Mouse (Mus musculus) heart, embryonic 14.5 days (tissue): Measurements from ENCODE around the gene Rap1a. TPM values are rescaled to one million over a fixed set of nuclear protein-coding genes. Genes with fewer than 3 reads are reported as not detected.

ENCODE experiments used
- ATAC-seq: fragments of 200-750 bp; cut with Nextera tagmentation; 2 replicates; pipeline ENCODE4 v1.8.0; 2017; ENCODE audit warnings: low read depth, moderate TSS enrichment; ENCODE audit not compliant: insufficient number of reproducible peaks, insufficient read depth, low FRiP score
- H3K27ac ChIP-seq, 2 experiments: fragments of 200-500 bp in 1 of 2; fragments of 300-500 bp in 1 of 2; sonication (generic) in 1 of 2; replicated peaks in 1 of 2; 2 replicates each; pipeline ENCODE4 v1.5.1; 2012 to 2014; ENCODE audit warnings: low read depth in 2 of 2, low read length in 2 of 2, control low read depth in 1 of 2, mild to moderate bottlenecking in 1 of 2, mixed read lengths in 1 of 2; ENCODE audit not compliant: control insufficient read depth in 1 of 2, insufficient read depth in 1 of 2
- H3K27me3 ChIP-seq: fragments of 300-500 bp; sonication (generic); 2 replicates; pipeline ENCODE4 v1.6.1; 2014; ENCODE audit warnings: mild to moderate bottlenecking, low read length, control low read depth; ENCODE audit not compliant: control insufficient read depth, insufficient read depth
- H3K36me3 ChIP-seq: fragments of 300-500 bp; sonication (generic); 2 replicates; pipeline ENCODE4 v1.6.1; 2014; ENCODE audit warnings: mild to moderate bottlenecking, control low read depth, low read length, mixed read lengths; ENCODE audit not compliant: control insufficient read depth, insufficient read depth
- H3K4me1 ChIP-seq, 2 experiments: fragments of 200-500 bp in 1 of 2; fragments of 300-500 bp in 1 of 2; sonication (generic) in 1 of 2; 2 replicates each; pipeline ENCODE4 v1.6.1; 2012 to 2014; ENCODE audit warnings: low read length in 2 of 2, control low read depth in 1 of 2, mixed read lengths in 1 of 2; ENCODE audit not compliant: control insufficient read depth in 2 of 2, insufficient read depth in 2 of 2
- H3K4me2 ChIP-seq: fragments of 300-500 bp; sonication (generic); 2 replicates; pipeline ENCODE4 v1.6.1; 2014; ENCODE audit warnings: mild to moderate bottlenecking, low read length
- H3K4me3 ChIP-seq, 2 experiments: fragments of 200-500 bp in 1 of 2; fragments of 300-500 bp in 1 of 2; sonication (generic) in 1 of 2; 2 replicates each; pipeline ENCODE4 v1.5.1; 2012 to 2014; ENCODE audit warnings: low read length in 2 of 2, mild to moderate bottlenecking in 2 of 2, control low read depth in 1 of 2, low read depth in 1 of 2, moderate library complexity in 1 of 2; ENCODE audit not compliant: control insufficient read depth in 1 of 2, insufficient read depth in 1 of 2
- H3K9ac ChIP-seq: fragments of 300-500 bp; sonication (generic); 2 replicates; pipeline ENCODE4 v1.6.1; 2014; ENCODE audit warnings: mild to moderate bottlenecking, low read length
- H3K9me3 ChIP-seq: fragments of 300-500 bp; sonication (generic); 2 replicates; pipeline ENCODE4 v1.6.1; 2016; ENCODE audit warnings: low read length, control low read depth; ENCODE audit not compliant: control insufficient read depth
- WGBS: fragments of 180-500 bp; shearing (Covaris S2); extraction: QIAGEN DNeasy Blood & Tissue Kit; methylation state at CpG from one replicate; pipeline ENCODE4 v1.1.7; 2014; 5-methylcytosine and 5-hydroxymethylcytosine counted together
- polyA plus RNA-seq: library from polyadenylated mRNA; unstranded; fragments of >200 nt; fragmentation: Nextera tagmentation; extraction: Ambion mirVana; gene quantifications from 2 replicates; pipeline ENCODE4 v1.2.1, GENCODE M21; 2014

Rap1a gene
- polyA plus RNA-seq, 1 experiment from 2014 or later = 77.3 TPM

DNA sequence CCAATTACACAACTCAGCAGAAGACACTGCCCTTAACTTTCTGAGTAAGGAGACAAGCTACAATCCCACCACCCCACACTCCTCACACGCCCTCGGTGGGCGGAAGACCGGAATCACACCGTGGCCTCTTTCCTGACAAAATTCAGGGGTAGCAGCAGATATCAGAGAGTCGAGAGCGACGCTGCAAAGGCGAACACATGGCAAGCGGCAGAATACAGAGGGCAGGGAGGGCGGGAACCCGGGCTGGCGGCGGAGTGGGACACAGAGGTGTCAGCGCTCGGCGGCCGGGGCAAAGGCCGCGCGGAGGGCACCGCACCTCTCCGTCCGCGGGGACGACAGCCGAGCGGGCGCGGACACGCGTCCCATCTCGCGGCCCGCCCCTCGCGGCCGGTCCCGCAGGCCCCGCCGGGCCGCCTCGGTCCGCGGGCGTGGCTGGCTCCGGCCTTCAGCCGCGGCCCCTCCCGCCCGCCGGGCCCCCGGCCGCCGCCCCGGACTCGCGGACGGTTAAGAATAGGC, 403 bp downstream of the Rap1a start:
- Histone ChIP-seq H3K9me3 (no peaks in the 10 kb centered on the region), H3K27me3 (peaks cover 20% of the 10 kb centered on the region), H3K4me3 (peak overlapping the region; percentile 82 to 93), H3K4me1 (peaks cover 8 to 29% of the 10 kb centered on the region in 2 experiments), H3K36me3 (no peaks in the 10 kb centered on the region), H3K9ac (peak overlapping the region; percentile 94), H3K27ac (peak overlapping the region; percentile 52 to 93), H3K4me2 (peak overlapping the region; percentile 84)
- WGBS = under 1% methylated on average over 51 of the region's 59 CpGs
- ATAC-seq = peak; percentile 75

DNA sequence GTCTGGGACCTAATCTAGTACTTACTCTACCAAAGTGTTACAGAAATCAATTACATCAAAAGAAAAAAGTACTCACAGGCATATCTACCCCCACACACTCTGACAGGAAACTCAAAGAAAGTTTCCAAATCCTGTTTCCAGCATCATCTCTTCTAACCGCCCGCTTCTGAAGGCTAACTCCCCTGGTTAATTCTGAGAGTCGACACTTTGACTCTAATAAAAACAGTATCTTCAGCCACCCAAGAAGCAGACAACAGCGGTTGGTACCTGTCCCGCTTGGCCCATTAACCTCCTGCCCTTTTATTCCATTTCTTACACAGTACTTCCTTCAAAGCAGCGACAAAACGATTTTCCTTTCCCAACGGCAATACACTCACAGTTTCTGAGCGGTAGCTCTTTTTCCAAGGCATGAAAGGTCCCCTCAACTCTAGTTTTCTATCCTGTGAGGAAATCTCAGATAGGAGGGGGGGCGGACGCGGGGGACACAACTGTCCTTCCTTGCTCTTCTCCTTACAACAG, 921 bp downstream of the Rap1a start:
- Histone ChIP-seq H3K9ac (peak overlapping the region; percentile 94), H3K4me1 (peaks cover 8 to 29% of the 10 kb centered on the region in 2 experiments), H3K4me3 (peak overlapping the region; percentile 82 to 93), H3K4me2 (peak overlapping the region; percentile 84), H3K36me3 (no peaks in the 10 kb centered on the region), H3K9me3 (no peaks in the 10 kb centered on the region), H3K27me3 (peaks cover 15% of the 10 kb centered on the region), H3K27ac (peak overlapping the region; percentile 52 to 93)
- whole genome bisulfite sequencing = 4% methylated on average over 12 of the region's 12 CpGs
- no peak for ATAC-seq

DNA sequence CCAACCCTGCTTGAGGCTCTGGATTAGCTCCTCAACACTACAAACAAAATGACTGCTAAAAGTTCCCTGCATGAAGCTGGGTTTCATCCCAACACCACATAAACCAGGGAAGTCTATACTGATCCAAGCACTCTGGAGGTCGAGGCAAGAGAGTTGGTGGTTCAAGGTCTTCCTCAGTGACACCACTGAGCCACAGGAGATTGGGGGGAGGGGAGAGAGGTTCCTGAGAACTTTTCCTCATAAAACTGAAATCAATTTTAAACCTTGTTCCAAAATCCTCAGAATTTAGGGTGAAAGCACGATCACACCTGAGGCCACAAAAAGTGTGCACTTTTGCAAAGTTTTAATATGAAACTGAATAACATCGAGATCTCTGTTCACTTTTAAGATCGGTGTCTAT, 1.8 kb downstream of the Rap1a start:
- Histone ChIP-seq H3K9ac (peak overlapping the region; percentile 94), H3K4me3 (peak overlapping the region in 1 of 2 experiments; percentile 82; a peak in 1 of 4 replicates), H3K4me2 (peak overlapping the region; percentile 84), H3K27me3 (peaks cover 10% of the 10 kb centered on the region), H3K9me3 (no peaks in the 10 kb centered on the region), H3K27ac (no peak overlapping the region), H3K4me1 (peaks cover 8 to 29% of the 10 kb centered on the region in 2 experiments), H3K36me3 (no peaks in the 10 kb centered on the region)
- no peak for ATAC-seq
- 69% methylated on average over 4 of the region's 4 CpGs for WGBS

DNA sequence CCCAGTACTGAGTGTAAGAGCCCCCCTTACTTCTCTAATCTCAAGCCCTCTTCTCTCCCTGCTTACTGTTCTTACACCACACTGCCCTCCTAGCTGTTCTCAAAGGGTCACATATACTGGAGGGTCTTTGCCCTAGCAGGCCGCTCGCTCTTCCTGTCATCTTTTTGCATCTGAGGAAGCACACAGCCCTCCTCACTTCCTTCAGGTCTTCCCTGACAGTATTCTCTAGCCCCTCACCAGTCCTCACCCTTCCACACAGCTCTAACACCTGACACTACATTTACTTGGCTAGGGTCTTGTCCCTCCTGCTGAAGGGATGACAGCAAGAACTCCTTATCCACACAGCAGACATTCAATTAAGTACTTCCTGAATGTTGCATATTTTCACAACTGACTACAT, 2.4 kb downstream of the Rap1a start:
- Histone ChIP-seq H3K36me3 (no peaks in the 10 kb centered on the region), H3K27ac (no peak overlapping the region), H3K4me3 (no peak overlapping the region), H3K9ac (0 out of 2 replicates have a peak overlapping the region, but pooled peaks have one; percentile 18), H3K9me3 (no peaks in the 10 kb centered on the region), H3K4me1 (peaks cover 8 to 29% of the 10 kb centered on the region in 2 experiments), H3K4me2 (peak overlapping the region; percentile 84), H3K27me3 (peaks cover 3% of the 10 kb centered on the region; the same call in 1 of the 2 replicates)
- 71% methylated on average over 2 of the region's 2 CpGs for WGBS
- no peak for ATAC-seq

DNA sequence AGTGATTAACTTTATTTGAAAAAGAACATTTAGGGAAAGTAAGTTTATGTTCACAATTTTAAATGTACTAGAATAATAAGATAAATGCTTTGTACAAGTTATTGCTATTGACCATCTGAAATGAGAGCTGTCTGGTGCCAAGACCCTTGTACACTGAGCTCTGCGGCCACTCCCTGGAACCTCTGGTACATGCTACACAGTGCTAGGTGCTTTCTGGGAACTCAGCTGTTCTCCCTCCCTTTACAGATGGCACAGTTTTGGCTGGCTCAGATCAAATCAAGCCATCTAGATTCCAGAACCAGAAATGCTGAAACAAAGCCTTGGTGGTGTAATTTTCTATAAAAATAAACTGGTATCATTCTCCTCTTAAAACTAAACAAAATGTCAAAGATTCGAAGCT, 3.7 kb downstream of the Rap1a start:
- no peak overlapping the region for H3K9ac ChIP-seq
- H3K9me3 ChIP-seq = no peaks in the 10 kb centered on the region
- H3K4me3 ChIP-seq = no peak overlapping the region
- H3K27me3 ChIP-seq = no peaks in the 10 kb centered on the region
- H3K4me2 ChIP-seq = no peak overlapping the region
- 84% methylated on average over 2 of the region's 2 CpGs for WGBS
- no peak for ATAC-seq
- H3K36me3 ChIP-seq = no peaks in the 10 kb centered on the region
- H3K4me1 ChIP-seq = peaks cover 8 to 20% of the 10 kb centered on the region in 2 experiments
- H3K27ac ChIP-seq = no peak overlapping the region

DNA sequence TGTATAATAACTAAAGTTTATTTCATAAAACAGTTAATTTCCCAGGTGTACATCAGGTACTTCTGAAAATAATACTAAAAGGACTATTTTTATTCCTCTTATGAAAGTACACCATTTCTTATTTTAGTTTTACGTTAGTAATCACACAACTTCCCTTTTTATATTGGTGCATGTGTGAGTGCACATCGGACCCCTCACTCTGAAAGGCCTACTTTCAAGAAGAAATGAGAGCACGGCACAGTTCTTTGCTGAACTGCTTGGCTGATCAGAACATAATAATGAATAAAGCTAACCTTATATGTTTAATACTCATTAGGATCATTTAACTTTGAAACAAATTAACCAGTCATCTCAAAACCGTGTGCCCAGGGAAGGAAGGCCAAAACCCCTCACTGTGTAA, 4.4 kb downstream of the Rap1a start:
- H3K9ac ChIP-seq = no peak overlapping the region

DNA sequence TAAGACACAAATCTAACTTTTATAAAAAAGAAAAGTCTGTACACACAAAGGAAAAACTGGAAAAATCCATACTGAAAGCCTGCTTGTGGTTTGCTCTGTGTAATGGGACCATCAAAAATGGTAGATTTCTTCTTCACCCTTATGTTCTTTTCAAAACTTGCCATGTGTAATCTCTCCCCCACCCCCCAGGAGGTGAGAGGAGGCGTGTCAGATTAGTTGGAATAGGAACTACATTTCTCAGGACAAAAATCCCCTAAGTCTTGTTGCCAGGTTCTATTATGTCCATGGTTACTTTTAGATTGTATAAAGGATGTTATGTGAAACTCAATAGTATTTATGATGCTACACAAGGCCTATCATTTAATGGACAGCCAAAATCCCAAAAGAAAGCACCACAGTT, 6.8 kb downstream of the Rap1a start:
- ATAC-seq = no peak
- Histone ChIP-seq H3K27ac (no peak overlapping the region), H3K27me3 (no peaks in the 10 kb centered on the region), H3K36me3 (no peaks in the 10 kb centered on the region), H3K9me3 (peaks cover 3% of the 10 kb centered on the region; the same call in 1 of the 2 replicates), H3K4me3 (no peak overlapping the region), H3K4me1 (peaks cover 2 to 9% of the 10 kb centered on the region in 2 experiments; a peak in 2 of 4 replicates), H3K4me2 (no peak overlapping the region), H3K9ac (no peak overlapping the region)
- 83% methylated on average over 1 of the region's 1 CpGs for WGBS

More for the DNA sequence above, 4.4 kb downstream of the Rap1a start:
- peaks cover 8 to 19% of the 10 kb centered on the region in 2 experiments for H3K4me1 ChIP-seq
- WGBS = 85% methylated on average over 4 of the region's 4 CpGs
- no peak overlapping the region for H3K4me3 ChIP-seq
- ATAC-seq = no peak
- H3K27ac ChIP-seq = no peak overlapping the region
- H3K4me2 ChIP-seq = no peak overlapping the region
- H3K27me3 ChIP-seq = no peaks in the 10 kb centered on the region
- H3K9me3 ChIP-seq = no peaks in the 10 kb centered on the region
- H3K36me3 ChIP-seq = no peaks in the 10 kb centered on the region

DNA sequence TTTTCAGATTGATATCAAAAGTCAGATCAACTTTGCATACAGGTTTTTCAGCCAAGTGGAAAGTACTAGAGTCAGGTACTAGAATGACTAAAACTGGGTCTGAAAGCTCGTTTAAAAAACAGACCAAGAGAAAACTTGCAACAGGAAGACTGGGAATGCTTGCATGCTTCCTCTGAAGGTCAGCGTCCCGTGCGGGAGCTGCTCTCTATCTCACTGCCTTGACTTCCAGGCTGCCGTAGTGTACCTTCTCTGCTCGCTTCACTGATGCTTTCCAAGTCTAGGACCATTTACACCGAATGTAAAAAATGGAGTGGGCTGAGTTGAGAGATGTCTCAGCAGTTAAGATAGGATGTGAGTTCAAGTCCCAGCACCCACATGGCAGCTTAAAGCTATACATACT, 8.8 kb downstream of the Rap1a start:
- 76% methylated on average over 7 of the region's 7 CpGs for WGBS
- no peak overlapping the region for H3K4me2 ChIP-seq
- H3K4me1 ChIP-seq = no peaks in the 10 kb centered on the region
- H3K27ac ChIP-seq = no peak overlapping the region
- no peak overlapping the region for H3K4me3 ChIP-seq
- no peaks in the 10 kb centered on the region for H3K36me3 ChIP-seq
- ATAC-seq = no peak
- peaks cover 3% of the 10 kb centered on the region; the same call in 1 of the 2 replicates for H3K9me3 ChIP-seq
- no peak overlapping the region for H3K9ac ChIP-seq
- no peaks in the 10 kb centered on the region for H3K27me3 ChIP-seq
